Mouse (Mus musculus): Measurements from ENCODE around the gene Tmc1.

The Tmc1 gene

GRCm38 (mm10) chr19:20797558-20798101 lies 156.4 kb downstream of the Tmc1 start:
- in situ Hi-C loops (cut with MboI): no loop called here

- in situ Hi-C loops (cut with MboI): no loop called here
Observed at GRCm38 (mm10) chr19:20796001-20796400, 158.0 kb downstream of the Tmc1 start.

GRCm38 (mm10) chr19:20794999-20795398 lies 159.0 kb downstream of the Tmc1 start:
- in situ Hi-C loops (cut with MboI): no loop called here

- in situ Hi-C loops (cut with MboI): no loop called here
Observed at GRCm38 (mm10) chr19:20792811-20793210, 161.2 kb downstream of the Tmc1 start.

- in situ Hi-C loops (cut with MboI): no loop called here
Observed at GRCm38 (mm10) chr19:20787289-20787688, 166.7 kb downstream of the Tmc1 start.

- in situ Hi-C loops (cut with MboI): no loop called here
Observed at GRCm38 (mm10) chr19:20775681-20776080, 178.3 kb downstream of the Tmc1 start.

- in situ Hi-C loops (cut with MboI): no loop called here
Observed at GRCm38 (mm10) chr19:20773941-20774340, 180.1 kb downstream of the Tmc1 start.

GRCm38 (mm10) chr19:20764214-20764613 lies 189.8 kb downstream of the Tmc1 start:
- in situ Hi-C loops (cut with MboI): no loop called here

- in situ Hi-C loops (cut with MboI): no loop called here
Observed at GRCm38 (mm10) chr19:20761675-20762426, 192.2 kb downstream of the Tmc1 start.

GRCm38 (mm10) chr19:20761119-20761518 lies 192.9 kb downstream of the Tmc1 start:
- in situ Hi-C loops (cut with MboI): no loop called here

- in situ Hi-C loops (cut with MboI): no loop called here
Observed at GRCm38 (mm10) chr19:20744630-20745029, 209.4 kb downstream of the Tmc1 start.

All from mature B cell (primary cell).